Mouse (Mus musculus): Measurements from ENCODE around the gene Stx16. TPM values are rescaled to one million over a fixed set of nuclear protein-coding genes. Genes with fewer than 3 reads are reported as not detected.

The Stx16 gene
- polyA plus RNA-seq, 1 experiment from 2014 or later: 11.2 TPM

DNA sequence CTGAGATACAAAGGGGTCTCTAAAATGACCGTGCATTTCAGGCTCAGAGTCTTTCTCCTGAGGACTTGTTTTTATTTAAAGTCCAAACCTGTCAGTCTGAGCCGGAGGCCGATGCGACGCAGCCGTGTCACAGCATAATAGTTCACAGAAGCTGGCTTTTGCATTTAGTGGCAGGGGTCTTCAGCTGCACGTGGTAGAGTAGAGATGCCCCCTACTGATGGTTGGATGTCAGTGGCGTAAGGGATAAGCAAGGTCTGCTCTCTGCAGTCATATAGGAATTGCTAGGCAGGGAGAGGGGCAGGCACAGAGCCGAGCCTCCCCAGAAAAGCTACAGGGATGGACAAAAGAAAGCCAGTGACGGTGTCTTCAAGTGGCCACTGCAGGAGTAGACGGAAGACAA, 42.0 kb downstream of the Stx16 start:
- Histone ChIP-seq H3K4me1 (ENCODE audit: control insufficient read depth, insufficient read depth, low read depth, low read length) (no peaks in the 10 kb centered on the region), H3K4me3 (ENCODE audit: low read length) (no peak overlapping the region), H3K27me3 (replicated peaks; ENCODE audit: control insufficient read depth, insufficient read depth, low read length) (no peaks in the 10 kb centered on the region), H3K9me3 (ENCODE audit: control insufficient read depth, low read length) (no peaks in the 10 kb centered on the region), H3K36me3 (ENCODE audit: control insufficient read depth, insufficient read depth, low read length) (no peaks in the 10 kb centered on the region), H3K27ac (ENCODE audit: low read depth, low read length) (no peak overlapping the region), H3K9ac (ENCODE audit: low read depth, low read length) (no peak overlapping the region), H3K4me2 (ENCODE audit: low read length) (no peak overlapping the region)
- WGBS: 39% methylated on average over 11 of the region's 11 CpGs
- peak; percentile 72 for ATAC-seq

GRCm38 (mm10) chr2:174119259-174119658, 43.2 kb downstream of the Stx16 start:
- ATAC-seq: no peak
- H3K36me3 ChIP-seq (ENCODE audit: control insufficient read depth, insufficient read depth, low read length): peaks cover 2% of the 10 kb centered on the region; the same call in 1 of the 2 replicates
- H3K4me2 ChIP-seq (ENCODE audit: low read length): no peak overlapping the region
- H3K4me1 ChIP-seq (ENCODE audit: control insufficient read depth, insufficient read depth, low read depth, low read length): no peaks in the 10 kb centered on the region
- no peaks in the 10 kb centered on the region for H3K27me3 ChIP-seq (replicated peaks; ENCODE audit: control insufficient read depth, insufficient read depth, low read length)
- no peak overlapping the region for H3K9ac ChIP-seq (ENCODE audit: low read depth, low read length)
- H3K9me3 ChIP-seq (ENCODE audit: control insufficient read depth, low read length): no peaks in the 10 kb centered on the region
- 92% methylated on average over 11 of the region's 11 CpGs for WGBS
- H3K27ac ChIP-seq (ENCODE audit: low read depth, low read length): no peak overlapping the region
- H3K4me3 ChIP-seq (ENCODE audit: low read length): no peak overlapping the region

DNA sequence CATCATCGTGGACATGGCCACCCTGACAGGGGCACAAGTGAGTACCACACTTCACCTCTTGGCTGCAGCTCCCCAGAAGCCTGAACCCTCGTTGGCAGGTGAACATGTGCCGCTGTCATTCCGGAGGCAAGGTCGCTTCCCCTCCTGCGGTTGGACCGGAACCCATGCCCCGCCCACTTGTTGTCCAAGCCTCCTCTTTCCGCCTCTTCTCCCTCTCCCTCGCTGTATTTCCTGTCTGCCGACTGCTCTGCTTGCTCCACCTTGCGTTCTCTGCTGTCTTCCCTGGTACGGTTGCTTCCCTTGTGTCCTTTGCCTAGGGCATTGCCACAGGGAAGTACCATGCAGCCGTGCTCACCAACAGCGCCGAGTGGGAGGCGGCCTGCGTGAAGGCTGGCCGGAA, 44.5 kb downstream of the Stx16 start:
- H3K4me1 ChIP-seq (ENCODE audit: control insufficient read depth, insufficient read depth, low read depth, low read length): no peaks in the 10 kb centered on the region
- 93% methylated on average over 19 of the region's 19 CpGs for WGBS

DNA sequence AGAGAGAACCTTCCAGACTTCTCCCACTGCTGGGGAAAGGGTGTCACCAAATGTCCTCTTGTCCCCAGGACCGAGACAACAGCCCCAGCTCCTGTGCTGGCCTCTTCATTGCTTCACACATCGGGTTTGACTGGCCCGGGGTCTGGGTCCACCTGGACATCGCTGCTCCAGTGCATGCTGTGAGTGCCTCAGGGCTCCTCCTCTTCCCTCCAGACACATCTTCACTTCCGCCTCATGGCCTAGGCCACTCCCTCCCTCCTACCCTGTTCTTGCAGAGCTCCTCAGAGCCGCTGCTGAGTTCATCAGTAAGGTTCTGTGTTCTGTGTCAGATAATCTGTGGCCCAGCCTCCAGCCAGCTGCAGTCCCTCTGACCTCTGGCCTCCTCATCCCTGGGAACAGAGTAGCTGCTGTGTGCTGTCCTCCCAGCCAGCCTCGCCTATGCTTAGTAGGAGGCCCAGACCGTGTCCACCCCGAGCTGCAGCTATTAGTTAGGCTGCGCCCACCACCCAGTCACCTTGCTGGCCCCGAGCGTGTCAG, 45.4 kb downstream of the Stx16 start:
- Histone ChIP-seq H3K4me2 (ENCODE audit: low read length) (no peak overlapping the region), H3K9me3 (ENCODE audit: control insufficient read depth, low read length) (no peaks in the 10 kb centered on the region; the same call in none of the 2 replicates), H3K27me3 (replicated peaks; ENCODE audit: control insufficient read depth, insufficient read depth, low read length) (no peaks in the 10 kb centered on the region), H3K4me3 (ENCODE audit: low read length) (no peak overlapping the region), H3K36me3 (ENCODE audit: control insufficient read depth, insufficient read depth, low read length) (peaks cover 9% of the 10 kb centered on the region; the same call in 1 of the 2 replicates), H3K27ac (ENCODE audit: low read depth, low read length) (no peak overlapping the region), H3K9ac (ENCODE audit: low read depth, low read length) (no peak overlapping the region), H3K4me1 (ENCODE audit: control insufficient read depth, insufficient read depth, low read depth, low read length) (peaks cover 1% of the 10 kb centered on the region)
- ATAC-seq: no peak
- 88% methylated on average over 12 of the region's 12 CpGs for WGBS

More for the DNA sequence above, 44.5 kb downstream of the Stx16 start:
- Histone ChIP-seq H3K4me2 (ENCODE audit: low read length) (no peak overlapping the region), H3K27me3 (replicated peaks; ENCODE audit: control insufficient read depth, insufficient read depth, low read length) (no peaks in the 10 kb centered on the region), H3K36me3 (ENCODE audit: control insufficient read depth, insufficient read depth, low read length) (peaks cover 9% of the 10 kb centered on the region; the same call in 1 of the 2 replicates), H3K4me3 (ENCODE audit: low read length) (no peak overlapping the region), H3K9ac (ENCODE audit: low read depth, low read length) (no peak overlapping the region), H3K27ac (ENCODE audit: low read depth, low read length) (no peak overlapping the region), H3K9me3 (ENCODE audit: control insufficient read depth, low read length) (no peaks in the 10 kb centered on the region; the same call in none of the 2 replicates)
- no peak for ATAC-seq

DNA sequence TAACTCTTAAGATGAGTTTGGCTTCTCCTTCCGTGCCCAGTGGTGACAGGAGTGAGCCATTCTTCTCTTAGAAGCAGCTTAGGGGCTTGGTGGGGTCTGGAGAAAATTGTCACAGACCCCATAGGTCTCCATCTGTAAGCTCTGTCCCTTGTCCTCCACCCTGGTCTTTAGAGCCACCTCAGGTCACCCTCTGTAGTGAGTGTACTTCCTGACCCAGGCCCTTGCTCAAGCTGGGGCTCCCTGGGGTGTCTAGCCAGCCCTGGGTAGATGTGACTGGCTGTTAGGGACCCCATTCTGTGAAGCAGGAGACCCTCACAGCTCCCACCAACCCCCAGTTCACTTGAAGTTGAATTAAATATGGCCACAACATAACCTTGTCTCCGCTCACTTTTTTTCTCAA, 46.2 kb downstream of the Stx16 start:
- H3K36me3 ChIP-seq (ENCODE audit: control insufficient read depth, insufficient read depth, low read length): peaks cover 9% of the 10 kb centered on the region; the same call in 1 of the 2 replicates
- no peaks in the 10 kb centered on the region; the same call in none of the 2 replicates for H3K9me3 ChIP-seq (ENCODE audit: control insufficient read depth, low read length)
- H3K4me2 ChIP-seq (ENCODE audit: low read length): no peak overlapping the region
- WGBS: 96% methylated on average over 2 of the region's 2 CpGs
- H3K27ac ChIP-seq (ENCODE audit: low read depth, low read length): no peak overlapping the region
- H3K27me3 ChIP-seq (replicated peaks; ENCODE audit: control insufficient read depth, insufficient read depth, low read length): no peaks in the 10 kb centered on the region
- no peak overlapping the region for H3K4me3 ChIP-seq (ENCODE audit: low read length)
- no peak for ATAC-seq
- peaks cover 10% of the 10 kb centered on the region for H3K4me1 ChIP-seq (ENCODE audit: control insufficient read depth, insufficient read depth, low read depth, low read length)
- no peak overlapping the region for H3K9ac ChIP-seq (ENCODE audit: low read depth, low read length)

GRCm38 (mm10) chr2:174123731-174124130, 47.6 kb downstream of the Stx16 start:
- Histone ChIP-seq H3K4me1 (ENCODE audit: control insufficient read depth, insufficient read depth, low read depth, low read length) (peaks cover 10% of the 10 kb centered on the region), H3K4me2 (ENCODE audit: low read length) (no peak overlapping the region), H3K27ac (ENCODE audit: low read depth, low read length) (no peak overlapping the region), H3K4me3 (ENCODE audit: low read length) (no peak overlapping the region), H3K36me3 (ENCODE audit: control insufficient read depth, insufficient read depth, low read length) (peaks cover 9% of the 10 kb centered on the region; the same call in 1 of the 2 replicates), H3K9ac (ENCODE audit: low read depth, low read length) (no peak overlapping the region), H3K27me3 (replicated peaks; ENCODE audit: control insufficient read depth, insufficient read depth, low read length) (no peaks in the 10 kb centered on the region), H3K9me3 (ENCODE audit: control insufficient read depth, low read length) (no peaks in the 10 kb centered on the region; the same call in none of the 2 replicates)
- 74% methylated on average over 3 of the region's 3 CpGs for WGBS
- ATAC-seq: no peak

- Histone ChIP-seq H3K27ac (ENCODE audit: low read depth, low read length) (peak overlapping the region; percentile 47; the same call in 1 of the 2 replicates), H3K9ac (ENCODE audit: low read depth, low read length) (peak overlapping the region; percentile 24; the same call in 1 of the 2 replicates), H3K4me2 (ENCODE audit: low read length) (peak overlapping the region; percentile 50), H3K9me3 (ENCODE audit: control insufficient read depth, low read length) (no peaks in the 10 kb centered on the region; the same call in none of the 2 replicates), H3K4me3 (ENCODE audit: low read length) (peak overlapping the region; percentile 8), H3K36me3 (ENCODE audit: control insufficient read depth, insufficient read depth, low read length) (peaks cover 9% of the 10 kb centered on the region; the same call in 1 of the 2 replicates), H3K4me1 (ENCODE audit: control insufficient read depth, insufficient read depth, low read depth, low read length) (peaks cover 10% of the 10 kb centered on the region), H3K27me3 (replicated peaks; ENCODE audit: control insufficient read depth, insufficient read depth, low read length) (no peaks in the 10 kb centered on the region)
- ATAC-seq: peak; percentile 79
- 10% methylated on average over 20 of the region's 21 CpGs for WGBS
Observed at GRCm38 (mm10) chr2:174126522-174127375, 50.6 kb downstream of the Stx16 start.

GRCm38 (mm10) chr2:174127376-174127713, 51.2 kb downstream of the Stx16 start:
- ATAC-seq: peak; percentile 45
- H3K27ac ChIP-seq (ENCODE audit: low read depth, low read length): peak overlapping the region; percentile 47; the same call in 1 of the 2 replicates
- peaks cover 9% of the 10 kb centered on the region; the same call in 1 of the 2 replicates for H3K36me3 ChIP-seq (ENCODE audit: control insufficient read depth, insufficient read depth, low read length)
- H3K4me1 ChIP-seq (ENCODE audit: control insufficient read depth, insufficient read depth, low read depth, low read length): peaks cover 10% of the 10 kb centered on the region
- H3K4me2 ChIP-seq (ENCODE audit: low read length): peak overlapping the region; percentile 50
- H3K9ac ChIP-seq (ENCODE audit: low read depth, low read length): peak overlapping the region; percentile 24; the same call in 1 of the 2 replicates
- no peaks in the 10 kb centered on the region; the same call in none of the 2 replicates for H3K9me3 ChIP-seq (ENCODE audit: control insufficient read depth, low read length)
- 21% methylated on average over 6 of the region's 6 CpGs for WGBS
- H3K4me3 ChIP-seq (ENCODE audit: low read length): peak overlapping the region; percentile 8; the same call in 1 of the 2 replicates
- H3K27me3 ChIP-seq (replicated peaks; ENCODE audit: control insufficient read depth, insufficient read depth, low read length): no peaks in the 10 kb centered on the region

GRCm38 (mm10) chr2:174128926-174129325, 52.8 kb downstream of the Stx16 start:
- 84% methylated on average over 6 of the region's 6 CpGs for WGBS
- no peak for ATAC-seq
- H3K4me2 ChIP-seq (ENCODE audit: low read length): no peak overlapping the region
- H3K9me3 ChIP-seq (ENCODE audit: control insufficient read depth, low read length): no peaks in the 10 kb centered on the region; the same call in none of the 2 replicates
- no peak overlapping the region for H3K4me3 ChIP-seq (ENCODE audit: low read length)
- no peaks in the 10 kb centered on the region for H3K27me3 ChIP-seq (replicated peaks; ENCODE audit: control insufficient read depth, insufficient read depth, low read length)
- H3K27ac ChIP-seq (ENCODE audit: low read depth, low read length): no peak overlapping the region
- H3K9ac ChIP-seq (ENCODE audit: low read depth, low read length): no peak overlapping the region
- peaks cover 9% of the 10 kb centered on the region; the same call in 1 of the 2 replicates for H3K36me3 ChIP-seq (ENCODE audit: control insufficient read depth, insufficient read depth, low read length)
- peaks cover 10% of the 10 kb centered on the region for H3K4me1 ChIP-seq (ENCODE audit: control insufficient read depth, insufficient read depth, low read depth, low read length)

All from hindbrain, embryonic 16.5 days (tissue).